Mouse (Mus musculus): ENCODE data around the gene Tnik. TPM values are rescaled to one million over a fixed set of nuclear protein-coding genes. Genes with fewer than 3 reads are reported as not detected.

Tnik gene
- polyA plus RNA-seq, 1 experiment from 2014 or later = 1.6 TPM

- H3K27me3 ChIP-seq (ENCODE audit: control insufficient read depth, insufficient read depth, low read depth, low read length) = no peaks in the 10 kb centered on the region
- H3K4me2 ChIP-seq (ENCODE audit: low read depth, low read length) = no peak overlapping the region
- no peak overlapping the region for H3K9ac ChIP-seq (ENCODE audit: low read depth, low read length)
- no peak overlapping the region for H3K4me3 ChIP-seq (ENCODE audit: low read depth, low read length)
- 44% methylated on average over 4 of the region's 4 CpGs for WGBS (ENCODE audit: insufficient replicate concordance)
- no peak overlapping the region for H3K27ac ChIP-seq (ENCODE audit: low read length)
- no peaks in the 10 kb centered on the region for H3K9me3 ChIP-seq (replicated peaks; ENCODE audit: control insufficient read depth, low read length)
- H3K36me3 ChIP-seq (ENCODE audit: control insufficient read depth, insufficient read depth) = no peaks in the 10 kb centered on the region
- no peaks in the 10 kb centered on the region for H3K4me1 ChIP-seq (ENCODE audit: control insufficient read depth, low read depth, low read length)
- no peak for ATAC-seq (ENCODE audit: low read depth)
Measured at GRCm38 (mm10) chr3:28523541-28524165, 260.6 kb downstream of the Tnik start.

- ATAC-seq (ENCODE audit: low read depth) = no peak
- no peaks in the 10 kb centered on the region for H3K36me3 ChIP-seq (ENCODE audit: control insufficient read depth, insufficient read depth)
- no peaks in the 10 kb centered on the region for H3K4me1 ChIP-seq (ENCODE audit: control insufficient read depth, low read depth, low read length)
- H3K27me3 ChIP-seq (ENCODE audit: control insufficient read depth, insufficient read depth, low read depth, low read length) = no peaks in the 10 kb centered on the region
- no peak overlapping the region for H3K27ac ChIP-seq (ENCODE audit: low read length)
- no peak overlapping the region for H3K4me3 ChIP-seq (ENCODE audit: low read depth, low read length)
- 59% methylated on average over 3 of the region's 3 CpGs for WGBS (ENCODE audit: insufficient replicate concordance)
- no peak overlapping the region for H3K9ac ChIP-seq (ENCODE audit: low read depth, low read length)
- no peak overlapping the region for H3K4me2 ChIP-seq (ENCODE audit: low read depth, low read length)
- no peaks in the 10 kb centered on the region for H3K9me3 ChIP-seq (replicated peaks; ENCODE audit: control insufficient read depth, low read length)
Measured at GRCm38 (mm10) chr3:28524562-28524961, 261.5 kb downstream of the Tnik start.

- H3K9ac ChIP-seq (ENCODE audit: low read depth, low read length) = no peak overlapping the region
- WGBS (ENCODE audit: insufficient replicate concordance) = 64% methylated on average over 2 of the region's 2 CpGs
- H3K4me2 ChIP-seq (ENCODE audit: low read depth, low read length) = no peak overlapping the region
- H3K36me3 ChIP-seq (ENCODE audit: control insufficient read depth, insufficient read depth) = no peaks in the 10 kb centered on the region
- H3K27ac ChIP-seq (ENCODE audit: low read length) = no peak overlapping the region
- ATAC-seq (ENCODE audit: low read depth) = no peak
- H3K4me1 ChIP-seq (ENCODE audit: control insufficient read depth, low read depth, low read length) = no peaks in the 10 kb centered on the region
- H3K4me3 ChIP-seq (ENCODE audit: low read depth, low read length) = no peak overlapping the region
- no peaks in the 10 kb centered on the region for H3K27me3 ChIP-seq (ENCODE audit: control insufficient read depth, insufficient read depth, low read depth, low read length)
- no peaks in the 10 kb centered on the region for H3K9me3 ChIP-seq (replicated peaks; ENCODE audit: control insufficient read depth, low read length)
Measured at GRCm38 (mm10) chr3:28526671-28527070, 263.7 kb downstream of the Tnik start.

GRCm38 (mm10) chr3:28527231-28527630 lies 264.2 kb downstream of the Tnik start:
- no peak for ATAC-seq (ENCODE audit: low read depth)
- 79% methylated on average over 4 of the region's 4 CpGs for WGBS (ENCODE audit: insufficient replicate concordance)
- Histone ChIP-seq H3K4me1 (ENCODE audit: control insufficient read depth, low read depth, low read length) (no peaks in the 10 kb centered on the region), H3K4me2 (ENCODE audit: low read depth, low read length) (no peak overlapping the region), H3K36me3 (ENCODE audit: control insufficient read depth, insufficient read depth) (no peaks in the 10 kb centered on the region), H3K9me3 (replicated peaks; ENCODE audit: control insufficient read depth, low read length) (no peaks in the 10 kb centered on the region), H3K27me3 (ENCODE audit: control insufficient read depth, insufficient read depth, low read depth, low read length) (no peaks in the 10 kb centered on the region), H3K9ac (ENCODE audit: low read depth, low read length) (no peak overlapping the region), H3K4me3 (ENCODE audit: low read depth, low read length) (no peak overlapping the region), H3K27ac (ENCODE audit: low read length) (no peak overlapping the region)

- no peak overlapping the region for H3K4me3 ChIP-seq (ENCODE audit: low read depth, low read length)
- 72% methylated on average over 4 of the region's 4 CpGs for WGBS (ENCODE audit: insufficient replicate concordance)
- no peak overlapping the region for H3K4me2 ChIP-seq (ENCODE audit: low read depth, low read length)
- H3K36me3 ChIP-seq (ENCODE audit: control insufficient read depth, insufficient read depth) = no peaks in the 10 kb centered on the region
- H3K9ac ChIP-seq (ENCODE audit: low read depth, low read length) = no peak overlapping the region
- ATAC-seq (ENCODE audit: low read depth) = no peak
- H3K27me3 ChIP-seq (ENCODE audit: control insufficient read depth, insufficient read depth, low read depth, low read length) = no peaks in the 10 kb centered on the region
- no peaks in the 10 kb centered on the region for H3K9me3 ChIP-seq (replicated peaks; ENCODE audit: control insufficient read depth, low read length)
- H3K27ac ChIP-seq (ENCODE audit: low read length) = no peak overlapping the region
- no peaks in the 10 kb centered on the region for H3K4me1 ChIP-seq (ENCODE audit: control insufficient read depth, low read depth, low read length)
Measured at GRCm38 (mm10) chr3:28529548-28529947, 266.5 kb downstream of the Tnik start.

GRCm38 (mm10) chr3:28531294-28531956 lies 268.4 kb downstream of the Tnik start:
- Histone ChIP-seq H3K36me3 (ENCODE audit: control insufficient read depth, insufficient read depth) (no peaks in the 10 kb centered on the region), H3K9me3 (replicated peaks; ENCODE audit: control insufficient read depth, low read length) (no peaks in the 10 kb centered on the region), H3K4me3 (ENCODE audit: low read depth, low read length) (no peak overlapping the region), H3K27ac (ENCODE audit: low read length) (no peak overlapping the region), H3K9ac (ENCODE audit: low read depth, low read length) (no peak overlapping the region), H3K27me3 (ENCODE audit: control insufficient read depth, insufficient read depth, low read depth, low read length) (no peaks in the 10 kb centered on the region), H3K4me2 (ENCODE audit: low read depth, low read length) (no peak overlapping the region), H3K4me1 (ENCODE audit: control insufficient read depth, low read depth, low read length) (no peaks in the 10 kb centered on the region)
- no peak for ATAC-seq (ENCODE audit: low read depth)
- 69% methylated on average over 15 of the region's 15 CpGs for WGBS (ENCODE audit: insufficient replicate concordance)

- no peaks in the 10 kb centered on the region for H3K27me3 ChIP-seq (ENCODE audit: control insufficient read depth, insufficient read depth, low read depth, low read length)
- no peaks in the 10 kb centered on the region for H3K4me1 ChIP-seq (ENCODE audit: control insufficient read depth, low read depth, low read length)
- no peak overlapping the region for H3K4me2 ChIP-seq (ENCODE audit: low read depth, low read length)
- H3K36me3 ChIP-seq (ENCODE audit: control insufficient read depth, insufficient read depth) = no peaks in the 10 kb centered on the region
- H3K9me3 ChIP-seq (replicated peaks; ENCODE audit: control insufficient read depth, low read length) = no peaks in the 10 kb centered on the region
- H3K9ac ChIP-seq (ENCODE audit: low read depth, low read length) = no peak overlapping the region
- H3K4me3 ChIP-seq (ENCODE audit: low read depth, low read length) = no peak overlapping the region
- WGBS (ENCODE audit: insufficient replicate concordance) = 62% methylated on average over 7 of the region's 7 CpGs
- H3K27ac ChIP-seq (ENCODE audit: low read length) = no peak overlapping the region
- ATAC-seq (ENCODE audit: low read depth) = no peak
Measured at GRCm38 (mm10) chr3:28532666-28533065, 269.7 kb downstream of the Tnik start.

GRCm38 (mm10) chr3:28540121-28540520 lies 277.1 kb downstream of the Tnik start:
- no peak for ATAC-seq (ENCODE audit: low read depth)
- Histone ChIP-seq H3K27ac (ENCODE audit: low read length) (no peak overlapping the region), H3K4me3 (ENCODE audit: low read depth, low read length) (no peak overlapping the region), H3K4me1 (ENCODE audit: control insufficient read depth, low read depth, low read length) (no peaks in the 10 kb centered on the region), H3K9me3 (replicated peaks; ENCODE audit: control insufficient read depth, low read length) (no peaks in the 10 kb centered on the region), H3K36me3 (ENCODE audit: control insufficient read depth, insufficient read depth) (no peaks in the 10 kb centered on the region), H3K27me3 (ENCODE audit: control insufficient read depth, insufficient read depth, low read depth, low read length) (no peaks in the 10 kb centered on the region), H3K9ac (ENCODE audit: low read depth, low read length) (no peak overlapping the region), H3K4me2 (ENCODE audit: low read depth, low read length) (no peak overlapping the region)
- 74% methylated on average over 5 of the region's 5 CpGs for whole genome bisulfite sequencing (ENCODE audit: insufficient replicate concordance)

GRCm38 (mm10) chr3:28542941-28543340 lies 279.9 kb downstream of the Tnik start:
- Histone ChIP-seq H3K36me3 (ENCODE audit: control insufficient read depth, insufficient read depth) (no peaks in the 10 kb centered on the region), H3K9me3 (replicated peaks; ENCODE audit: control insufficient read depth, low read length) (no peaks in the 10 kb centered on the region), H3K4me2 (ENCODE audit: low read depth, low read length) (no peak overlapping the region), H3K27me3 (ENCODE audit: control insufficient read depth, insufficient read depth, low read depth, low read length) (no peaks in the 10 kb centered on the region), H3K27ac (ENCODE audit: low read length) (no peak overlapping the region), H3K4me3 (ENCODE audit: low read depth, low read length) (no peak overlapping the region), H3K9ac (ENCODE audit: low read depth, low read length) (no peak overlapping the region), H3K4me1 (ENCODE audit: control insufficient read depth, low read depth, low read length) (no peaks in the 10 kb centered on the region)
- no peak for ATAC-seq (ENCODE audit: low read depth)
- 71% methylated on average over 3 of the region's 3 CpGs for WGBS (ENCODE audit: insufficient replicate concordance)

All from liver, embryonic 16.5 days (tissue).